Mouse (Mus musculus) megakaryocyte-erythroid progenitor cell, adult 5-6 weeks (primary cell): ENCODE results near the gene Pcyt1a. TPM values are rescaled to one million over a fixed set of nuclear protein-coding genes. Genes with fewer than 3 reads are reported as not detected.
"Not testable (repeated sequence)": the region's sequence is repeated elsewhere in the genome, so short reads cannot be mapped to it uniquely, and the experiment has no call there.

ENCODE experiments used
- ATAC-seq: replicated peaks from 2 replicates; pipeline ENCODE4 v1.8.0; 2016; ENCODE audit warnings: mild to moderate bottlenecking, inconsistent platforms; ENCODE audit not compliant: severe bottlenecking, poor library complexity, low FRiP score, low TSS enrichment
- total RNA-seq, 2 experiments: library from RNA; stranded (forward) in 1 of 2; stranded (reverse) in 1 of 2; fragments of 200-1000, 215-1000 nt in 1 of 2; fragments of >200 nt in 1 of 2; fragmentation: Nextera tagmentation in 1 of 2; gene quantifications; 2 replicates each; pipeline ENCODE4 v1.2.3; 2014 to 2017

The Pcyt1a gene
- total RNA-seq, 2 experiments from 2014 or later = 68.8 to 69.0 TPM

GRCm38 (mm10) chr16:32431047-32431591 lies 398 bp downstream of the Pcyt1a start:
- peak; percentile 67 for ATAC-seq

GRCm38 (mm10) chr16:32431926-32432325 lies 1.2 kb downstream of the Pcyt1a start:
- no peak for ATAC-seq

GRCm38 (mm10) chr16:32433138-32433537 lies 2.4 kb downstream of the Pcyt1a start:
- ATAC-seq = no peak

- ATAC-seq = no peak
Measured at GRCm38 (mm10) chr16:32434066-32434465, 3.3 kb downstream of the Pcyt1a start.

- ATAC-seq = no peak
Measured at GRCm38 (mm10) chr16:32434691-32435090, 4.0 kb downstream of the Pcyt1a start.

GRCm38 (mm10) chr16:32436657-32437056 lies 5.9 kb downstream of the Pcyt1a start:
- no peak for ATAC-seq

- ATAC-seq = no peak
Measured at GRCm38 (mm10) chr16:32437266-32437665, 6.5 kb downstream of the Pcyt1a start.

GRCm38 (mm10) chr16:32441432-32441831 lies 10.7 kb downstream of the Pcyt1a start:
- ATAC-seq = no peak

GRCm38 (mm10) chr16:32444615-32445014 lies 13.9 kb downstream of the Pcyt1a start:
- ATAC-seq = not testable (repeated sequence)

GRCm38 (mm10) chr16:32445558-32445957 lies 14.8 kb downstream of the Pcyt1a start:
- ATAC-seq = no peak

- no peak for ATAC-seq
Measured at GRCm38 (mm10) chr16:32446563-32447138, 15.9 kb downstream of the Pcyt1a start.

GRCm38 (mm10) chr16:32449665-32450064 lies 18.9 kb downstream of the Pcyt1a start:
- peak; percentile 92 for ATAC-seq

GRCm38 (mm10) chr16:32450133-32450532 lies 19.4 kb downstream of the Pcyt1a start:
- no peak for ATAC-seq

GRCm38 (mm10) chr16:32453102-32453501 lies 22.4 kb downstream of the Pcyt1a start:
- ATAC-seq = no peak

- no peak for ATAC-seq
Measured at GRCm38 (mm10) chr16:32454646-32455045, 23.9 kb downstream of the Pcyt1a start.

GRCm38 (mm10) chr16:32456086-32456485 lies 25.4 kb downstream of the Pcyt1a start:
- no peak for ATAC-seq

GRCm38 (mm10) chr16:32456761-32457160 lies 26.0 kb downstream of the Pcyt1a start:
- no peak for ATAC-seq

- peak; percentile 85 for ATAC-seq
Measured at GRCm38 (mm10) chr16:32457589-32458386, 27.1 kb downstream of the Pcyt1a start.

- no peak for ATAC-seq
Measured at GRCm38 (mm10) chr16:32460518-32460917, 29.8 kb downstream of the Pcyt1a start.

GRCm38 (mm10) chr16:32461713-32462112 lies 31.0 kb downstream of the Pcyt1a start:
- ATAC-seq = no peak

- no peak for ATAC-seq
Measured at GRCm38 (mm10) chr16:32462950-32463349, 32.2 kb downstream of the Pcyt1a start.
